ENCODE assay signal across 13 mouse cellular contexts in the genomic region with DNA sequence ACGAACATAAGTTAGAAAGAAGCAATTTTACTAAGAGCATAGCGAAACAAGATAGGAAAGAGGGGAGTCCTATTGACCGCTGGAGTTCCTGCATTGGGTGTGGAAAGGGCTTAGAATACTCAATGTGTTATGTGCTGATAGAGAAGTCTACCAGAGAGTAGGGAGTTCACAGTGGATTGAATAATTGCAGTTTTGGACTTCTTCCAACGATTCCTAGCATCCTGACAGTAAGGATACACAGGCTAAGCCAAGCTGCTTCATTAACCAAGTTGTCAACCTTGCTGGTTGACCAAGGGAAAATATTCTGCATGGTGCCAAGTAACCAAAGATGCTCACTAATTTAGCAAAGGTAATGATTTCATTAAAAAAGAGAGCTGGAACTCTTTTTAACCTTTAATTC.
"Had no signal": no experiment of that assay in that cellular context is flagged by ENCODE, and none has a peak within 500 bp of the region (broad histone marks: within the 10 kb centered on the region; RNA-seq: fewer than 3 reads in every experiment).

No protein-coding gene starts in this region.

- H3K27ac ChIP-seq: kidney, embryonic 15.5 days; left cerebral cortex, adult 2 months; limb, embryonic 15.5 days; liver, embryonic 12.5 days; midbrain, embryonic 10.5 days; neural tube, embryonic 15.5 days had no signal

- H3K9me3 ChIP-seq: kidney, embryonic 15.5 days; limb, embryonic 15.5 days; liver, embryonic 12.5 days; midbrain, embryonic 10.5 days; neural tube, embryonic 15.5 days had no signal

- H3K4me2 ChIP-seq: kidney, embryonic 15.5 days; limb, embryonic 15.5 days; liver, embryonic 12.5 days; neural tube, embryonic 15.5 days had no signal

- H3K27me3 ChIP-seq: kidney, embryonic 15.5 days; limb, embryonic 15.5 days; liver, embryonic 12.5 days; neural tube, embryonic 15.5 days had no signal

- ATAC-seq: liver, embryonic 12.5 days had no signal

- DNase-seq: kidney, postnatal 14 days; lung, postnatal 4 days; right cerebral cortex, postnatal 4 days; spleen, adult 18-20 months; thymus, adult 18-20 months; thymus, postnatal 14 days had no signal

- H3K4me3 ChIP-seq: kidney, embryonic 15.5 days; left cerebral cortex, adult 2 months; limb, embryonic 15.5 days; liver, embryonic 12.5 days; midbrain, embryonic 10.5 days; myocyte; neural tube, embryonic 15.5 days had no signal

- H3K36me3 ChIP-seq: limb, embryonic 15.5 days; neural tube, embryonic 15.5 days had no signal

- H3K9ac ChIP-seq: kidney, embryonic 15.5 days; limb, embryonic 15.5 days; liver, embryonic 12.5 days; neural tube, embryonic 15.5 days had no signal
